Mouse (Mus musculus) heart, embryonic 16.5 days (tissue): Measurements from ENCODE around the gene Iqgap2. TPM values are rescaled to one million over a fixed set of nuclear protein-coding genes. Genes with fewer than 3 reads are reported as not detected.

ENCODE experiments used
- ATAC-seq: fragments of 200-750 bp; cut with Nextera tagmentation; replicated peaks from 2 replicates; pipeline ENCODE4 v1.8.0; 2017; ENCODE audit warnings: moderate number of reproducible peaks; ENCODE audit not compliant: insufficient read depth, low FRiP score; ENCODE audit errors: extremely low read depth
- H3K27ac ChIP-seq: fragments of 300-500 bp; sonication (generic); 2 replicates; pipeline ENCODE4 v1.5.1; 2014; ENCODE audit warnings: mild to moderate bottlenecking, low read length, control low read depth, moderate library complexity
- H3K27me3 ChIP-seq: fragments of 300-500 bp; sonication (generic); 2 replicates; pipeline ENCODE4 v1.6.1; 2014; ENCODE audit warnings: low read length, mixed read lengths; ENCODE audit not compliant: control insufficient read depth, insufficient read depth
- H3K36me3 ChIP-seq: fragments of 300-500 bp; sonication (generic); 2 replicates; pipeline ENCODE4 v1.6.1; 2014; ENCODE audit not compliant: control insufficient read depth, insufficient read depth
- H3K4me1 ChIP-seq: fragments of 300-500 bp; sonication (generic); 2 replicates; pipeline ENCODE4 v1.6.1; 2014; ENCODE audit warnings: low read length, mixed read lengths; ENCODE audit not compliant: control insufficient read depth, insufficient read depth
- H3K4me2 ChIP-seq: fragments of 300-500 bp; sonication (generic); 2 replicates; pipeline ENCODE4 v1.6.1; 2014; ENCODE audit warnings: low read depth, mild to moderate bottlenecking, control low read depth, low read length
- H3K4me3 ChIP-seq: fragments of 300-500 bp; sonication (generic); 2 replicates; pipeline ENCODE4 v1.5.1; 2014; ENCODE audit warnings: mild to moderate bottlenecking, control low read depth, low read length
- H3K9ac ChIP-seq: fragments of 300-500 bp; sonication (generic); 2 replicates; pipeline ENCODE4 v1.6.1; 2014; ENCODE audit warnings: low read length, control low read depth
- H3K9me3 ChIP-seq: fragments of 300-500 bp; sonication (generic); replicated peaks from 2 replicates; pipeline ENCODE4 v1.6.1; 2016; ENCODE audit warnings: low read length; ENCODE audit not compliant: control insufficient read depth
- WGBS: fragments of 180-500 bp; shearing (Covaris S2); extraction: QIAGEN DNeasy Blood & Tissue Kit; methylation state at CpG from one replicate; pipeline ENCODE4 v1.1.7; 2014; 5-methylcytosine and 5-hydroxymethylcytosine counted together
- polyA plus RNA-seq: library from polyadenylated mRNA; unstranded; fragments of >200 nt; fragmentation: Nextera tagmentation; extraction: Ambion mirVana; gene quantifications from 2 replicates; pipeline ENCODE4 v1.2.1, GENCODE M21; 2015

Iqgap2 gene
- polyA plus RNA-seq, 1 experiment from 2014 or later = 4.6 TPM

- Histone ChIP-seq H3K9me3 (no peaks in the 10 kb centered on the region), H3K27me3 (no peaks in the 10 kb centered on the region), H3K9ac (no peak overlapping the region), H3K4me3 (no peak overlapping the region), H3K4me1 (peaks cover 3% of the 10 kb centered on the region; the same call in 1 of the 2 replicates), H3K4me2 (no peak overlapping the region), H3K36me3 (peaks cover 26% of the 10 kb centered on the region), H3K27ac (no peak overlapping the region)
- WGBS = 83% methylated on average over 18 of the region's 18 CpGs
- ATAC-seq = no peak
These were observed 293.3 kb downstream of the Iqgap2 start for GRCm38 (mm10) chr13:95598232-95598920.

- Histone ChIP-seq H3K27me3 (no peaks in the 10 kb centered on the region), H3K4me2 (no peak overlapping the region), H3K36me3 (peaks cover 19% of the 10 kb centered on the region), H3K27ac (no peak overlapping the region), H3K9me3 (no peaks in the 10 kb centered on the region), H3K4me3 (no peak overlapping the region), H3K9ac (no peak overlapping the region), H3K4me1 (peaks cover 7% of the 10 kb centered on the region)
- 94% methylated on average over 10 of the region's 10 CpGs for WGBS
- no peak for ATAC-seq
These were observed 294.1 kb downstream of the Iqgap2 start for GRCm38 (mm10) chr13:95597578-95597977.

GRCm38 (mm10) chr13:95596689-95597088 lies 295.0 kb downstream of the Iqgap2 start:
- H3K4me2 ChIP-seq = no peak overlapping the region
- no peaks in the 10 kb centered on the region for H3K27me3 ChIP-seq
- H3K4me1 ChIP-seq = peaks cover 8% of the 10 kb centered on the region
- H3K27ac ChIP-seq = no peak overlapping the region
- H3K4me3 ChIP-seq = no peak overlapping the region
- peaks cover 16% of the 10 kb centered on the region; the same call in 1 of the 2 replicates for H3K36me3 ChIP-seq
- no peak overlapping the region for H3K9ac ChIP-seq
- WGBS = 84% methylated on average over 7 of the region's 7 CpGs
- H3K9me3 ChIP-seq = no peaks in the 10 kb centered on the region
- no peak for ATAC-seq

- no peak for ATAC-seq
- 51% methylated on average over 5 of the region's 5 CpGs for WGBS
- Histone ChIP-seq H3K9me3 (no peaks in the 10 kb centered on the region), H3K36me3 (peaks cover 9% of the 10 kb centered on the region; the same call in 1 of the 2 replicates), H3K27me3 (no peaks in the 10 kb centered on the region), H3K4me2 (no peak overlapping the region), H3K9ac (no peak overlapping the region), H3K27ac (no peak overlapping the region), H3K4me3 (no peak overlapping the region), H3K4me1 (peaks cover 8% of the 10 kb centered on the region)
These were observed 295.8 kb downstream of the Iqgap2 start for GRCm38 (mm10) chr13:95595921-95596320.

GRCm38 (mm10) chr13:95595411-95595810 lies 296.3 kb downstream of the Iqgap2 start:
- H3K27me3 ChIP-seq = no peaks in the 10 kb centered on the region
- H3K27ac ChIP-seq = no peak overlapping the region
- 0 out of 2 replicates have a peak, but pooled peaks cover 4% of the 10 kb centered on the region for H3K36me3 ChIP-seq
- ATAC-seq = 0 out of 2 replicates have a peak, but pooled peaks have one; percentile 37
- peaks cover 8% of the 10 kb centered on the region for H3K4me1 ChIP-seq
- 63% methylated on average over 7 of the region's 7 CpGs for WGBS
- H3K9me3 ChIP-seq = no peaks in the 10 kb centered on the region
- no peak overlapping the region for H3K9ac ChIP-seq
- H3K4me2 ChIP-seq = no peak overlapping the region
- no peak overlapping the region for H3K4me3 ChIP-seq

GRCm38 (mm10) chr13:95592860-95593259 lies 298.9 kb downstream of the Iqgap2 start:
- peak; percentile 32; the same call in 1 of the 2 replicates for ATAC-seq
- WGBS = 49% methylated on average over 10 of the region's 10 CpGs
- peaks cover 5% of the 10 kb centered on the region; the same call in 1 of the 2 replicates for H3K4me1 ChIP-seq

GRCm38 (mm10) chr13:95591606-95592005 lies 300.1 kb downstream of the Iqgap2 start:
- no peak overlapping the region for H3K9ac ChIP-seq
- 86% methylated on average over 3 of the region's 3 CpGs for WGBS
- peaks cover 5% of the 10 kb centered on the region; the same call in 1 of the 2 replicates for H3K4me1 ChIP-seq
- no peaks in the 10 kb centered on the region for H3K9me3 ChIP-seq
- no peak for ATAC-seq
- no peak overlapping the region for H3K4me3 ChIP-seq
- H3K4me2 ChIP-seq = no peak overlapping the region
- no peaks in the 10 kb centered on the region for H3K27me3 ChIP-seq
- H3K27ac ChIP-seq = no peak overlapping the region
- no peaks in the 10 kb centered on the region for H3K36me3 ChIP-seq

More at GRCm38 (mm10) chr13:95592860-95593259, 298.9 kb downstream of the Iqgap2 start:
- Histone ChIP-seq H3K4me2 (no peak overlapping the region), H3K4me3 (no peak overlapping the region), H3K27ac (no peak overlapping the region), H3K27me3 (no peaks in the 10 kb centered on the region), H3K9ac (no peak overlapping the region), H3K36me3 (no peaks in the 10 kb centered on the region), H3K9me3 (no peaks in the 10 kb centered on the region)

- no peak overlapping the region for H3K4me3 ChIP-seq
- H3K4me1 ChIP-seq = peaks cover 3% of the 10 kb centered on the region; the same call in 1 of the 2 replicates
- no peak for ATAC-seq
- H3K27ac ChIP-seq = no peak overlapping the region
- H3K9ac ChIP-seq = no peak overlapping the region
- 89% methylated on average over 4 of the region's 4 CpGs for WGBS
- H3K4me2 ChIP-seq = no peak overlapping the region
- no peaks in the 10 kb centered on the region for H3K9me3 ChIP-seq
- H3K36me3 ChIP-seq = no peaks in the 10 kb centered on the region
- no peaks in the 10 kb centered on the region for H3K27me3 ChIP-seq
These were observed 304.1 kb downstream of the Iqgap2 start for GRCm38 (mm10) chr13:95587628-95588027.

GRCm38 (mm10) chr13:95584898-95585297 lies 306.8 kb downstream of the Iqgap2 start:
- Histone ChIP-seq H3K4me1 (0 out of 2 replicates have a peak, but pooled peaks cover 2% of the 10 kb centered on the region), H3K4me2 (no peak overlapping the region), H3K9me3 (no peaks in the 10 kb centered on the region), H3K27me3 (no peaks in the 10 kb centered on the region), H3K36me3 (no peaks in the 10 kb centered on the region), H3K4me3 (no peak overlapping the region), H3K9ac (no peak overlapping the region), H3K27ac (no peak overlapping the region)
- 84% methylated on average over 5 of the region's 5 CpGs for WGBS
- ATAC-seq = no peak
